Mouse (Mus musculus): ENCODE data around the gene Runx1. TPM values are rescaled to one million over a fixed set of nuclear protein-coding genes. Genes with fewer than 3 reads are reported as not detected.

Runx1 gene
- total RNA-seq, 2 experiments from 2014 or later: 2.4 to 4.9 TPM

DNA sequence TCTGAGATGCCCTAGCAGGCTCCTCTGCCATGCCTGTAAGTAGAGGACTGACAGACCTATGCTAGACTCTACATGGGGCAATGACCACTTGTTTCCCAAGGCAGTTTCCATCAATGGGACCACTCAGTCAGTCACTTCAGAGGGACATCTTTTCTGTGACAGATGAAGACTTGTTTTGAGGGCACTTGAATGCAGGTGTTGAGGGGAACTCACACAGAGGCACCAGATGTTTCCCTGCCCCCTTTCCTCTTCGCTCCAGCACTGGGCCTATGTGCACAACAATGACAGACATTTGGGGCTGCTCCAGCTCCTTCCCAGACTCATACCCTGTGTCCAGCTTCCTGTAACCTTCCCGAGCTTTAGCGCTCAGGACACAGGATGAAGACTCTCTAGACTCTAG is 65.9 kb downstream of the Runx1 start:
- no peak for DNase-seq
- intact Hi-C loops (cut with DNase I): no loop called here

DNA sequence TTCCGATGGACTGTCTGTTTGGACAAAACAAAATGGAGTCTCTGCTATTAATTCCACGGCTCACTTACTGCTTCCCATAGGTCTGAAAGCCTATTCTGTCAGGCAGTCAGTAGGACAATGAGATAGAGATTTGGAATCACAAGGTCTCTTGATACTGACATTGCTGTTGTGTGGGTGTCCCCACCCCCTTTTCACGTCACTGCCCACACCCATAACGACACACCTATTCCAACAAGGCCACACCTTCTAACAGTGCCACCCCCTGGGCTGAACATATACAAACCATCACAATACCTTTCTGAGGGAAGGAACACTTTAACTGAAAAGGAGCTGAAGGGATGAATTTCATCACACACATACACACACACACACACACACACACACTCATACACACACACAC is 68.4 kb downstream of the Runx1 start:
- intact Hi-C loops (cut with DNase I): no loop called here
- DNase-seq: no peak

DNA sequence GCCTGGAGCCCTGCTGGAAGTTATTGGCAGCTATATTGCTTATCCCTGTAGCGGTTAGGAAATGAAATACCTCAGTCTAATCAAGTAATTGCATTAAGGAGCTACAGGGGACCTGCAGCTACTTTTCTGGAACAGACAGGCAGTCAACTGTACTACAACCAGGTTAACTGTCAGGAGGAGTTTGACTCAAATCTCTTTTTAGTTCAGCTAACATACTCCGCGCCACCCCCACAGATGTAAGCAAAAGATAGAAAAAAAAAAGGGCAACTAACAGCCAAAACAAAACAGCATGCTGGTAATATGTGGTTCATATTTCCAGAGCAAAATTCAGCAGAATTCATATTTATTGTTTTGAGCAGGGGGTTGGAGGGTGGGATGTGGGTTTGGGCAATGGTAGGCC is 72.0 kb downstream of the Runx1 start:
- no peak for DNase-seq
- intact Hi-C loops (cut with DNase I): no loop called here

DNA sequence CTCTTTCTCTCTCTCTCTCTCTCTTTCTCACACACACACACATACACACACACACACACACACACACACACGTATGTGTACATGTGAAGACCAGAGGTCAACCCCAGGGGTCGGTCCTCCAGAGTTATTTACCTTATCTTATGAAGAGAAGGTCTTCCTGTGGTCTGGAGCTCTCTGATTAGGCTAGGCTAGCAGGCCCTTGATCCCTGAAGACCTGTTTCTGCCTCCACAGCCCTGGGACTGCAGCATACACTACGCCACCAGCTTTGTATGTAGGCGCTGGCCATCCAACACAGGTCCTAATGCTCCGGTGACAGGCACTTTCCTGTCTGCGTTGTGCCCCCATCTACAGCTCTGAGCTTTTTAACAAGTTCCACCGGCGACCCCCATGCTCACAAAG is 72.8 kb downstream of the Runx1 start:
- DNase-seq: no peak
- intact Hi-C loops (cut with DNase I): no loop called here

DNA sequence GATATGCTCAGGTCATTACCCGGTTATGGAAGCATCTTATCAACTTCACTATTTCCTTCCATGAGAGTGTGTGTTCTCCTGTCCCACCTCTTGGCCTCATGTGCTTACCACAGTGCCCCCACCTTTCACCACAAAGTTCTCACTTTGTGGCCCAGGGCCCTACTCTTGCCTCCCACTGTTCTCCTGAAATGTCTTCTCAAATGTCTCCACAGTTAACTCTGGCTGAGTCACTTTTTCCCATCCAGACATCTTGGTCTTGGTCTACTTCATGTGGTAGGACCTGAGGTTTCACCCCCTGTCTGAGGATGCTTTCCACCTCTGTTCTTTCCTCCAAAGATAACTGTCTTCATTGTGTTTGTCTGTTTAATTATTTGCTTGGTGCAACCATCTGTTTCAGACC is 77.7 kb downstream of the Runx1 start:
- DNase-seq: no peak
- intact Hi-C loops (cut with DNase I): no loop called here

DNA sequence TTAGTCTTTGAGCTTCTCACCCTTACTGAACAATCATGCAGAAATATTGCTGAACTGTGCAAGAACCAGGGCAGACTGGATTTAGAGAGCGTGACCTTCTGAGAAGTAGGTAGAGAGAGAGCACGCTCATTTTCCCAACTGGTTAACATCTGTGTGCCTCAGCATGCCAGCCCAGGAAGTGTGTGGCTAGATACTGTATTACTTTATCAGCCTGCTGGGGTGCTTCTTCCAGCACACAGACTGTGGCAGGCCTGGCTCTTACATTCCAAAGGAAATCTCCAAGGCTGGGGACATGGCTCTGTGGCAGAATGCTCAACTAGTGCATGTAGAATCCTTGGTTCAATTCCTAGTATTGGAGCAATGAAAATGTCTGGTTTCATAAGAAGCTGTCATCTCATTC is 78.9 kb downstream of the Runx1 start:
- DNase-seq: no peak
- intact Hi-C loops (cut with DNase I): no loop called here

DNA sequence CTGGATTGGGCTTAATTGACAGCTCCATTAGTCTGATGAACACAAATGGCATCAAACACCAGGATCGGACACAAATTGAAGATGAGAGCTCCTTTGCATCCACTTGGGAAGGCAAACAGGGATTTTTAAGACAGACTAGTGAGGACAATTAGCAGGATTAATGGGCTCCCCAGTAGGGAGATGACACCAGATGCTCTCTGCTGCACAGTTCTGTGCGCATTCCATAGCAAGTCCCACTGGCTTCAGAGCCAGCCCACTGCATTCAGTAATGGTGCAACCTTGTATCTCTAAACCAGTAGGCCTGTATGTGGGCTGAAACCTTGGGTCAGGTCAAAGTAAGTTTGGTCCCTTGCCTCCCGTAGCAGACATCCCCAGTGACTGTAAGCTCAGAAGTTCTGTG is 80.7 kb downstream of the Runx1 start:
- intact Hi-C loops (cut with DNase I): no loop called here
- no peak for DNase-seq

DNA sequence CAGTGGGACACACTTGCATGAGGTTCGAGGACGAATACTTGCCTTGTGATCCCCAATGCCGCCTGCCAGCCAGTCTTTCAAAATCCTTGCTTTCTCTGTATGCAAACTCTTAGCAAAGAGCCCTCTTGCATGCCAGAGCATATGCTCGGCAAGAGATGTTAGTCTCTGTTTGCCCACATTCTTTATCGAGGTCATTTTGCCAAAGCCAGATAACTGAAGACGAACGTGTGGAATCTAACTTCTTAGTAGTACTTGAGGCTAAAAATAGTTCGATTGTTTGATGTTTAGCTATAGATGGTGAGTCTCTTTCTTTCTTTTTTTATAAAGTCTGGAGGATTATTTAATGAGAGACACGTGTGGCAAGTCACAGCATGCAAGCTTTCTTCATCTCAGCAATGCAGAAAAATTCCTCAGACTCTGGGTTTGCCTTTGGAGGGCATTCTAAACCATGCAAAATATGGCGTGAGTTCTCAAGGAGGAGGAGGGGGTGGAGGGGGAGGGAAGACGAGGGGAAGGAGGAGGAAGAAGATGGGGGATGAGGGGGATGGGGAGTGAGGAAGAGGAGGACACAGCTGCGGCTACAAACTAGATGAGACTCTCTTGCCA is 81.7 kb downstream of the Runx1 start:
- intact Hi-C loops (cut with DNase I): no loop called here
- no peak for DNase-seq

DNA sequence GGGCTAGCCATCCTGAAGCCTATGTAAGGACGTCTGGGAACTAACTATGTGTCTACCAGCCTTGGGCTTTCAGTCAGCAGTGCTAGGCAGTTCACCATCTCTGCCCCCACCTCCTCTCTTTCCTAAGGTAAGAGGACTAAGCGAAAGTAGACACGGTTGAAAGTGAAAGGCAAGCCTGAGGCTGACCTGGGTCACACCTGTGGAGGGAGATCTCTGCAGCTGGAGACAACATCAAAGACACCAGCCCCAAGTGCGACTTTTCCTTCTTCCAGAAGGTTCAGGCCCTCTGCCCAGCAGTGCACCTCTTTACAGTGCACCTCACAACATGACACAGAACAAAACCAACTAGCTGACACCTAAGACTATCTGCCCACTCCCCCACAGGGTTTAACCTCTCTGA is 82.2 kb downstream of the Runx1 start:
- intact Hi-C loops (cut with DNase I): no loop called here
- DNase-seq: no peak

DNA sequence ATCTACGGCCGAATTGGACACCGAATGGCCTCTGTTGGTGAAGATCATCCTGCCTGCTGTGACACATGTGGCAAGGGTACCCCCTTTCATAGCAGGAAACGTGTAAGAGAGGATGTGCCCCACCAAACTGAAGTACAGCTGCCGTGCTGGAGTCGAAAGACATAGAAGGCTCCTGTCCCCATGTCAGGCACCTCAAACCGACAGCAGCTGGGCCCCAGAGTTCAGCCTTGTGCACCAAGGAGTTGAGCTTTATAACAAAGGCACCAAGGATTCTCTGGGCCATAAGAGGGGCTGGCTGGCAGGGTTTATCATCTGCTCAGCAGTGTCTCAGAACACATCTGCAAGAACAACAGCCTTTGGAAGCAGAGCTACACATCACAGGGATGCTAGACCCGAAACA is 84.6 kb downstream of the Runx1 start:
- DNase-seq: no peak
- intact Hi-C loops (cut with DNase I): no loop called here

DNA sequence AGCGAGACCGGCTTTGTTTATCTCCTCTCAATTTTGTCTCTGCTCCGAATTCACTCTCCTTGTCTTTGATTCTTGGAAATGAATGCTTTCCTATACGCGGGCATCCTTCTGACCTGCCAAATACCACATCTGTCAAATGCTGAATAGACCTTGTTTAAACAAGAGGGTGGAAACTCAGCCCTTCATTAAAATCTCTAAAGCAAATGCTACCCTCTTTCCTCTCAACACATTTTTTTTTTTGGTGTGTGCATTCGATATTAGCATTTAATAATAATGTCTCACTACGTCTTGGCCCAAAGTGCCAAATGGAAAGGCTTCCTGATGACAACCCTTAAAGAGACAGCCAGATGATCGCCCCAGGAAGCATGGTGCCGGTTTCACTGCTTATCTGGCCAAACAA is 85.4 kb downstream of the Runx1 start:
- intact Hi-C loops (cut with DNase I): no loop called here
- DNase-seq: no peak

DNA sequence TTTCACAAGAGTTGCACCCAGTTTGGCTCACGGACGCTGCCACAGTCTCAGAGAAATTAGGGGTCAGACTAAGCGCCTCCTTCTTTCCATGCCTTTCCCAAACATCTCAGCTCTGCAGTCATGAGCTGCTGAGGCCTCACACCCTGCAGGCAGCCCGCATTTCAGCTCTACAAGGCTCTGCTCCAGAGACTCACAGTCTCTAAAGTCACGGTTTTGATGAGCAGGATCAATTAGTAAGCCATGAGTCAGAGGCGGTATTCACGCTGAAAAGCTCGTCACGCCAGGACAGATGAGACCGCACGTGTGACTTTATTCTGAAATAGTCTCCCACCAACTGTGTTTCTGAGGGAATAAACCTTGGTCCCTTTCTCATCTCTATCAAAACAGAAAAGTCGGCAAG is 86.0 kb downstream of the Runx1 start:
- no peak for DNase-seq
- intact Hi-C loops (cut with DNase I): no loop called here

DNA sequence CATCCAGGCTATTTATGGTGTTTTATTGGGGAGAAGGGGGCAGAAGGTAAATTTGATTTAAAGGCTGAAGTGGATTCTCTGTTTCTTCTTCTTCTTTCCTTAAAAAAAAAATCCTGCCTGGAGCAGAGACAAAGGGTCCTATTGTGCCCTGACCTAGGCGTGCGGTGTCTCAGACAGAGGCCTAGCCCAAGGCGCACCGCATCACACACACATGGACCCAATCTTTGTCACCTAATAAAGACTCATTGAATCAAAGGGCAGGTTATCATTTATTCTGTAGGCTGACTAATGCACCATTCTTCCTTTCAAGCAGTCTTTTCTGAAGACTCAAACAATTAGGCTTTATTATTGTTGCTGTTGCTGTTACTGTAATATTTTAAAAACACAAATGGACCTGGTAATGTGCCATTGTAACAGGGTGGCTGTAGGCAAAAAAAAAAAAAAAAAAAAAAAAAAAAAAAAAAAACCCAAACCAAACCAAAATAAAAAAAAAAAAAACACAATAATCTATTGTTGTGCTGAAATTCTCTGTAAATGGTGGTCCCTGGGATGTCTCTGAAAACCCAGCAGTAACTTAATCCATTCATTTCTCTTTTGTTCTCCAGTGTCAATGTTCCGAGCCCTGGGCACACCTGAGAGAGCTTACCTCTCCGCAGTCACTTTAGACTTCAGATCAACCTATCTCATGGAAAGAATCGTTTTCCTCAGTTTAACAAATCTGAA is 86.7 kb downstream of the Runx1 start:
- intact Hi-C loops (cut with DNase I): no loop called here
- DNase-seq: no peak

DNA sequence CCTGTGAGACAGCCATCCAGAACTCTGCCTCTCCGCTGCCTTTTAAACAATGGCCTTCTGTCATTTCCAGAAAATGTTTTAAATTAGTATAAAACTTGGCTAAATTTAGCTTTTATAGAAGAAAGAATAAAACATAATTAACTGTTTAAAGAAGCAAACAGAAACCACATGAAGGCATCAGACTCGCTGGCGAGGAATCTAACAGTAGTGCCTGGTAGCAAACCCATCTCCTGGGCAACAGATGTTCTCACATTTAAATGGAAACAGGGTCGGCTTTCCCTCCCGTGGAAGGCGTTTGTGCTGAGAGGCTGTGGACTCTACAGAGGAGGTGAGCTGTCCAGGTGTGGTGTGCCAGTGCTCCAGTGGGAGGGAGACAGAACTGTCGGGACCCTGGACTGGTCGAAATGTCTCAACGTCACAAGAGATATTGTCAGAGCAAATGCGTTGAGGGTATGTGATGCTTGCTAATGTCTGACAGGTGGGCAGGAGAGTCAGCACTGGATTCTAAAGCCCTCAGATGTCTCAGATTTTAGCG is 87.4 kb downstream of the Runx1 start:
- DNase-seq: no peak
- intact Hi-C loops (cut with DNase I): no loop called here

DNA sequence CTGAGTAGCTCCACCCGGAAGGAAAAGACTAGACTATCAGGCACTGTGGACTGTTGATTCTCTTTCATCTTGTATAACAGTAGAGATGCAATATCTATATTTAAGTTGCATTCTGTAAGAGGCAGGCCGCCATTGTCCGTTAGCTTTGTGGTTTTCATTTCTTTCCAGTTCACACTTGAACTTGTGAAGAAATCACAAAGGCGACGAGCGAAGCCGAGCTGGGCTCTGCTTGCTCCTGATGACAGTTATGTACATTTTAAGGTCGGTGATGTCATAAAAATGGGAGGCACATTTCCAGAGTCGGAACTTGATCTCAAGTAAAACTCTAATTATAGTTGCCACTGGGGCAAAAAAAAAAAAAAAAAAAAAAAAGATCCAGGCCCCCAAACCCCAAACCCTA is 99.1 kb downstream of the Runx1 start:
- DNase-seq: no peak

DNA sequence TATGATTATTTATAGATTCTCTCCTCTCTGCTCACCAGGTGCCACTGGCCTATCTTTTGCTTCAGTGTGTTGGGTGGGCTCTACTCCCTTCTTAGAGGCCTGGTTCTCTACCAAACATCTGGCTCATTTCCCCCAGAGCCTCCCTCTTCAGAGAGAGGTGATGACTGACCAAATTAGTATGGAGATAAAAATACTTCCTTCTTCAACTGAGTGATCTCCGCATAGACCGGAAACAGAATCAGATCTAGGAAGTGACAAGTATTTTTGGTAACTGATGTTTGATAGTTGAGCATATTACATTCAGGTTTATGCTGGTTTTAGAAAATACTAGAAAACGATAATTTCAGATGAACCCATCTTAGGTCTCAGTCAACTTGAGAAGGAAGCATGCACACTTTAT is 101.4 kb downstream of the Runx1 start:
- intact Hi-C loops (cut with DNase I): no loop called here
- no peak for DNase-seq

More for the DNA sequence above, 99.1 kb downstream of the Runx1 start:
- intact Hi-C loops (cut with DNase I): no loop called here

DNA sequence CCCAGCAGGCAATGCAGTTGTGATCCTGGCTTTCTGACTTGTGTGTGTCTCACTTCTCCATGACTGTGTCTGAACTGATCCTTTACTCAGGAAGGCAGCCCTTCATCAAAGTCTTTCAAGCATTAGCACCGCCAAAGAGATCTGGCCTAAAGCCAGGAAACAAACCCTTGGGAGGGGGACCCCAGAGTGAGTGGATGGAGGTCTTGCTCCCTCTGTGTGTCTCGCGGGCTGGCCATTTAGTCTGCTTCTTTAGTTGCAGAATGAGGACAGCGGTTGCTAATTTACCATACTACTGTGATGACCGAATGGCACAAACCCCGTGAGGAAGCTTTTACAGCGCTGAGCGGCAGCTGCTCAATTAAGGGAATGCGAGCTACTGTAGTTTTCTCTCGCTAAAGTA is 105.3 kb downstream of the Runx1 start:
- no peak for DNase-seq
- intact Hi-C loops (cut with DNase I): no loop called here

DNA sequence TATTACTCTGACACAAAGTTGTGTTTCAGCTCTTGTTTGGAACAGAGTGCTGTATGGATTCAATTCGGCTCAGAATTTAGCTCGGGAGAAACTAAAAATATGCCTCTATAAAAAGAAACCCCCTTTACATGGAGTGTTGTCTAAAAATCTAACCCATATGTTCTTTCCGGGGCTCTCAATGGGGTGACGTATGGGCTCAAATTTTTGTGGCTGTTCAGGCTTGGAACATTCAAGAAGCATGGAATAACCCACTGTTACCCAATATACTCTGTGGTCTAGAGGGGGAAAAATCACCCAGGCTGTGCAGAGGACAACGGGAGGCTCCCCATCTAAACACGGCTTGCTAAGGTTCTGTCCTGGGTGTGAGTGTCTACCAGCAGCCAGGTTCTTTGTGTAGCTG is 106.2 kb downstream of the Runx1 start:
- no peak for DNase-seq
- intact Hi-C loops (cut with DNase I): no loop called here

DNA sequence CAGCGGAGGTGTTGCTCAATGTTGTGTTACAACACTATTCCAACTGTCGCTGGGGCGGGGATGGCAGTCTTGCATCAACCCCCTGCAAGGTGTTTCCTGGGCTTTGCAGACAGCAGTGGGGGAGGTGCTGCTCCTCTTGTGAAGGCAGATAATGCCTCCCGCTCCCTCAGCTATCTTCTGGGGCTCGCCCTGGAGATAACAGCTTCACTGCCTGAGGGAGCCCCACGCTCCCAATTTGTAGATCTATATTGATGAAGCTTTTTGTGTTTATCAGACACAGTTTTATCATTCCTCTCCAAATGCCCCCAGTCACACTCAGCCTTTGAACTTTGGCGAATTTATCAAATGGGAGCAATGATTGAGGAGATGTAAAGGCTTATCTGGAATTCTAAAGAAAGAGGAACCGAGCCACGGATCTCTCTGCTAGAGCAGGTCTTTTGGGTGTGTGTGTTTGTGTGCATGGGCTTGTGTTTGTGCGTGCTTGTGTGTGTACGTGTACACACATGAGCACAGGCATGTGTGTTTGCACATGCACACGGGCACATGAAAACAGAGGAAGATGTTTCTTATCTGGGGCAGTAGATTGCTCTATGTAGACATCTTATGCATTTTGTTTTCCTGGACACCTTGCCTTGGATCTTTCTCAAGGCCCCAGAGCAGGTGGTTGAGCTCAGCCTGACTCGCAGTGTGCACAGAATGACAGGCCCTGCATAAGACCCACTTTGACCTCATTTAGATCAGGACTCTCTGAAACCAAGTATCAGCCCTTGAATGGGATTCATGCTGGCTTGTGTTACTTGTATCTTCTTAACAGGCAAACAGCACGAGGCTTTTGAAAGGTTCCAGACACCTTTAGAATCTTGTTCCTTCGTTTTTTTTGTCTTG is 110.1 kb downstream of the Runx1 start:
- intact Hi-C loops (cut with DNase I): no loop called here
- peak in 1 of 2 experiments; percentile 17 for DNase-seq

DNA sequence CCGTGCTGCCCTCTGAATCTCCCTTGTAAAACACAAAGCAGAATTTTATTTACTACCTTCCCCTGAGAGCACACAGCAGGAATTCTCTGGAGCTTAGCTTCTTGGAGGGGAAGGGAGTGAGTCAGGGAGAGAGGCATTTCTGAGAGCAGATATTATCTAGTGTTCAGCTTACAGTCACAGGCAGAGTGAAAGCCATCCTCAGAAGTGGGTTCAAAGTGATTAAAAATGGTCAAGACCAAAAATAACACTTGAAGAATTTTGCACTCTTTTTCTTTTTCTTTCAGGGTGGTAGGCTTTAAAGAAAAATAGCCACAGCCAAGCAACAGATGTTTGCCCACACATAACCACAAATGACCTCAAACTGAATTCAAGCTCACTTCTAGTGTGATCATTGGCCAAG is 115.8 kb downstream of the Runx1 start:
- intact Hi-C loops (cut with DNase I): no loop called here
- no peak for DNase-seq

DNA sequence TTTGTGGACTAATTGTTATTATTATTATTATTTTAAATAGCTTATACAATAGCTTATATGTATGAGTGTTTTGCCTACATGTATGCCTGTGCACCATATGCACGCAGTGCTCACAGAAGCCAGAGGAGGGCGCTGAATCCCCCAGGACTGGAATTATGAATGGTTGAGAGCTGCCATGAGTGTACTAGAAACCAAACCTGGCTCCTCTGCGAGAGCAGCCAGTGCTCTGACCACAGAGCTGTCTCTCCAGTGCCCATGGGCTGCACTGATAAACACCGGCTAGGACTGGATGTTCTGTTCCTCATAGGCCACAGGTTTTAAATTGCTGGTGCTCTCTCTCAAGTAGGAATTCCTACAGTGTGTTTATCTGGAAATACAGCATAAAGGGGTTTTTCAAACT is 117.2 kb downstream of the Runx1 start:
- intact Hi-C loops (cut with DNase I): loop anchor here (10.0 kb wide), 1 partner anchor 836 kb away; no protein-coding TSS in a partner anchor
- no peak for DNase-seq

Measured in heart, postnatal 14 days (tissue).